Mouse (Mus musculus) olfactory bulb, adult 2 months (tissue): ENCODE results near the gene Ranbp3.

Experiments
- CTCF ChIP-seq: fragments of 200-500 bp; IDR thresholded peaks from 2 replicates; pipeline ENCODE4 v1.5.1; 2012; ENCODE audit warnings: low read depth, mild to moderate bottlenecking, low read length, moderate library complexity; ENCODE audit not compliant: insufficient read depth
- POLR2A ChIP-seq: fragments of 200-500 bp; IDR thresholded peaks from 2 replicates; pipeline ENCODE4 v1.6.1; 2012; ENCODE audit warnings: mild to moderate bottlenecking, low read depth, low read length, moderate library complexity; ENCODE audit not compliant: insufficient read depth

DNA sequence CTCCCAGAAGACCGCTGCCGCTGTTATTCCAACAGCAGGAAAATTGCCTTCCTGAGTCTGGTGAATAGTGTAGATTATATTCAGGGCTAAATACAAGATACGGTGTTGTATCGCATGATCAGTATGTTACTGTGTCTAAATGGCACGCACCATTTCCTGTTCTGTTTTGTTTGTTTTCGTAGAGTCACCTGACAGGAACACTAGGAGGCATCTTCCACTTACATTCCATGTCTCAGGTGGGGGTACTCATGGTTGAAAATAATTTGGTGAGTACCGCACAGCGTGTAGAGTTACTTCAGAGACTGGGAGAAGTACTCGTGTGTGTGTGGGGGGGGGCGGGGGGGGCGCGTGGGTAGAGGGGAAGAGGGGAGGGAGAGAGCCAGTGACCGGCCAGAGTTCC, 25.5 kb upstream of the Ranbp3 start:
- no peak for TF ChIP-seq CTCF
- no peak for TF ChIP-seq POLR2A
